Mouse (Mus musculus) G1E (cell line): ENCODE measurements around the gene Trem3.

Source experiments
- CTCF ChIP-seq: IDR thresholded peaks from 2 replicates; pipeline ENCODE4 v1.5.1; 2012; ENCODE audit warnings: low read depth, low read length, inconsistent platforms, mixed read lengths
- TAL1 ChIP-seq: conservative IDR thresholded peaks from 2 replicates; pipeline ENCODE4 v1.6.1; 2012; ENCODE audit warnings: low read depth, low read length, inconsistent platforms, mixed read lengths

DNA sequence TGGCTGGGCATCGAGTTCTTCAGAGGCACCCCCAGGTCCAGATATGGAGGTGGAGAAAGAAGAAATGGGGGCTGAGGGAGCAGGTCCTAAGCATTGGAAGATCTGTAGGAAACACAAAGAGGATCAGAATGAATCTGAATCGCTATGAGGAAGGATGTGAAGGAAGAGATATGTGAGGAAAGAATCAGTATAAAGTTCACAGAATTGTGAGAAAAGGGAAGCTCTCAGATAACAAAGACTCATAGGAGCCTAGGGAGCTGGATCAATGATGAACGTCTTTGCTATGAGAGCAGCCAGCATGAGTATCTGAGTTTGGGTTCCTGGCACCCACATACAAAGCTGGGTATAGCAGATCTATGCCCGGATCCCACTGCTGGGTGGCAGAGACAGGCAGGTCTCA is 22.3 kb downstream of the Trem3 start:
- TF ChIP-seq TAL1 (no peak), CTCF (no peak)
